Mouse (Mus musculus) midbrain, embryonic 14.5 days (tissue): ENCODE results near the gene Vdac2. TPM values are rescaled to one million over a fixed set of nuclear protein-coding genes. Genes with fewer than 3 reads are reported as not detected.

Experiments used
- ATAC-seq: fragments of 200-750 bp; cut with Nextera tagmentation; 2 replicates; pipeline ENCODE4 v1.8.0; 2017; ENCODE audit warnings: moderate number of reproducible peaks, moderate library complexity; ENCODE audit not compliant: low FRiP score, low TSS enrichment
- DNase-seq: peaks from one replicate; pipeline ENCODE4 v3.0.0-alpha.2; 2015
- H3K27ac ChIP-seq: fragments of 300-500 bp; sonication (generic); replicated peaks from 2 replicates; pipeline ENCODE4 v1.5.1; 2014; ENCODE audit warnings: mild to moderate bottlenecking, low read depth, low read length, moderate library complexity
- H3K27me3 ChIP-seq: fragments of 300-500 bp; sonication (generic); 2 replicates; pipeline ENCODE4 v1.6.1; 2014; ENCODE audit warnings: low read length, control low read depth, mixed read lengths; ENCODE audit not compliant: control insufficient read depth, insufficient read depth
- H3K36me3 ChIP-seq: fragments of 300-500 bp; sonication (generic); 2 replicates; pipeline ENCODE4 v1.6.1; 2014; ENCODE audit warnings: low read length, control low read depth; ENCODE audit not compliant: control insufficient read depth, insufficient read depth
- H3K4me1 ChIP-seq: fragments of 300-500 bp; sonication (generic); 2 replicates; pipeline ENCODE4 v1.6.1; 2014; ENCODE audit warnings: mild to moderate bottlenecking, antibody characterized with exemption, low read length, control low read depth; ENCODE audit not compliant: control insufficient read depth, insufficient read depth
- H3K4me2 ChIP-seq: fragments of 300-500 bp; sonication (generic); 2 replicates; pipeline ENCODE4 v1.6.1; 2014; ENCODE audit warnings: mild to moderate bottlenecking, low read length, moderate library complexity
- H3K4me3 ChIP-seq: fragments of 300-500 bp; sonication (generic); replicated peaks from 2 replicates; pipeline ENCODE4 v1.5.1; 2014; ENCODE audit warnings: low read depth, low read length
- H3K9ac ChIP-seq: fragments of 300-500 bp; sonication (generic); replicated peaks from 2 replicates; pipeline ENCODE4 v1.6.1; 2014; ENCODE audit warnings: mild to moderate bottlenecking, low read length, moderate library complexity
- H3K9me3 ChIP-seq: fragments of 300-500 bp; sonication (generic); 2 replicates; pipeline ENCODE4 v1.6.1; 2016; ENCODE audit warnings: low read length, control low read depth, mixed read lengths; ENCODE audit not compliant: control insufficient read depth
- WGBS: fragments of 180-500 bp; shearing (Covaris S2); extraction: QIAGEN DNeasy Blood & Tissue Kit; methylation state at CpG from one replicate; pipeline ENCODE4 v1.1.7; 2014; 5-methylcytosine and 5-hydroxymethylcytosine counted together
- polyA plus RNA-seq: library from polyadenylated mRNA; unstranded; fragments of >200 nt; fragmentation: Nextera tagmentation; extraction: Ambion mirVana; gene quantifications from 2 replicates; pipeline ENCODE4 v1.2.1, GENCODE M21; 2014

Vdac2 gene
- polyA plus RNA-seq, 1 experiment from 2014 or later = 297 TPM

DNA sequence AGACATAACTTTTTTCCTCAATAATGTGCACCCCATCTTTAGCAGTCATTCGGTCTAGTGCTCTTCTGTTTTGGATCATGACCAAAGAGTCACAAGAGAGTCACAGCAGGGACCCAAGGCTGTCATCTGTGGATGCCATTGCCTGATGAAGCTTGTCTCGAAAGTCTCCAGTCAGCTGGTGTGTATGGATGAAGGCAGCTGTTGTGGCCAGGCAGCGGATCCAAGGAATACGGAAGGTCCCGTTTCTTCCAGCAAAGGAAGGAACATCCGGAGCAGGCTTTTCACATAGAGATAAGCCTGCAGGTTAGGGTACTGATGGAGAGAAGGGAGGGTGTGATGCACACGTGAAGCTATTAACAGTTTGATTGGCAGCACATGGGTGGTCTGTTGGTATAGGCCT lies 23.4 kb upstream of the Vdac2 start:
- no peaks in the 10 kb centered on the region for H3K4me1 ChIP-seq
- WGBS = 79% methylated on average over 7 of the region's 7 CpGs
- H3K27ac ChIP-seq = no peak overlapping the region
- no peak overlapping the region for H3K4me2 ChIP-seq
- no peak overlapping the region for H3K4me3 ChIP-seq
- DNase-seq = no peak
- no peaks in the 10 kb centered on the region for H3K9me3 ChIP-seq
- no peak overlapping the region for H3K9ac ChIP-seq
- no peaks in the 10 kb centered on the region for H3K27me3 ChIP-seq
- 0 out of 2 replicates have a peak, but pooled peaks cover 9% of the 10 kb centered on the region for H3K36me3 ChIP-seq
- ATAC-seq = no peak

DNA sequence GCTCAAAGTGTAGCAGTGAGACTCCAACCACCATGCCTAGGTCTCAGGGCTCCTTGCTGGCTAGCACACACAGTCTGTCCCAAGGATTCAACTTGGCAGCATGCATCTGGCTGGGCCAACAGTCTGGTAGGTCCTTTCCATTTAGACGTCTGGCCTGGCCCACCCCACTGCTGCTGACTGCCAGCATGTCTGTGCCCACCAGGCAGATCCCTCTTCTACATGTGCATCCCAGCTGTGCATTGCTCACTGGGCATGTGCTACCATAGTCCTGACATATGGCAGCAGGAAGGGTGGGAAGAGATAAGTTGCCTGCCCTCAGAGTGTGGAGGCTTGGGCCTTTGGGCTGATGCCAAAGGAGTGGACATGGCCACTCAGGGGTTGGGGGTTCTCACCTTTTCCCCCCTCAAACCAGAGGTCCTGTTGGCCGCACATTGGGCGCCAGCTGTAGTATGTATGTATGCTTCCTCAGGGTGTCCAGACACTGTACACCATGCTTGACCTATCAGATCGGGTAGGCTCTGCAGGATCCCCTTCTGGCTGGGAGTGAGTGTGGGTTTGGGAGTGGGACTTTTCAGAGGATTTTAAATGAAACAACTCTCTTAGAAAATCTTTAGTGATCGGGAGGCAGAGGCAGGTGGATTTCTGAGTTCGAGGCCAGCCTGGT lies 22.4 kb upstream of the Vdac2 start:
- H3K9ac ChIP-seq = no peak overlapping the region
- DNase-seq (no peak), ATAC-seq (no peak)

DNA sequence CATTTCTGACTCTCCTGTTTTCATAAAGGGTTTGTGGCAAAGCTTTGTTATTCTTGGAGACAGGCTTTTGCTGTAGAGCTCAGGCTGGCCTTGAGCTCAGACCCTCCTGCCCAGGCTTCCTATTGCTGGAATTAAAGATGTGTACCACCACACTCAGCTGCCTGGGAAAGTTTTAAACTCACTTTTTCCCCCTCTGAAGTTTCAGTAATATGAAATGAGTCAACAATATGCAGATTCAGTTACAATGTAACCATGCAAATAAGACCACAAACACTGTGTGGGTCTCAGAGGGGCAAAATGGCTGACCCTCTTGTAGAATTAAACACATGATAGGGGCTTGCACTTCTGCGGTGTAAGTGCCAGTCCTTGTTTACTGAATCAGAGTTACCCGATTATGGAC lies 18.8 kb upstream of the Vdac2 start:
- Histone ChIP-seq H3K4me3 (no peak overlapping the region), H3K4me1 (no peaks in the 10 kb centered on the region), H3K9ac (no peak overlapping the region), H3K4me2 (no peak overlapping the region), H3K27ac (no peak overlapping the region), H3K36me3 (no peaks in the 10 kb centered on the region), H3K27me3 (no peaks in the 10 kb centered on the region), H3K9me3 (no peaks in the 10 kb centered on the region)
- ATAC-seq (no peak), DNase-seq (no peak)
- WGBS = 90% methylated on average over 2 of the region's 2 CpGs

More for the DNA sequence above, 22.4 kb upstream of the Vdac2 start:
- Histone ChIP-seq H3K27ac (no peak overlapping the region), H3K4me1 (no peaks in the 10 kb centered on the region), H3K9me3 (no peaks in the 10 kb centered on the region), H3K4me3 (no peak overlapping the region), H3K4me2 (no peak overlapping the region), H3K36me3 (0 out of 2 replicates have a peak, but pooled peaks cover 9% of the 10 kb centered on the region), H3K27me3 (no peaks in the 10 kb centered on the region)
- WGBS = 96% methylated on average over 6 of the region's 6 CpGs

DNA sequence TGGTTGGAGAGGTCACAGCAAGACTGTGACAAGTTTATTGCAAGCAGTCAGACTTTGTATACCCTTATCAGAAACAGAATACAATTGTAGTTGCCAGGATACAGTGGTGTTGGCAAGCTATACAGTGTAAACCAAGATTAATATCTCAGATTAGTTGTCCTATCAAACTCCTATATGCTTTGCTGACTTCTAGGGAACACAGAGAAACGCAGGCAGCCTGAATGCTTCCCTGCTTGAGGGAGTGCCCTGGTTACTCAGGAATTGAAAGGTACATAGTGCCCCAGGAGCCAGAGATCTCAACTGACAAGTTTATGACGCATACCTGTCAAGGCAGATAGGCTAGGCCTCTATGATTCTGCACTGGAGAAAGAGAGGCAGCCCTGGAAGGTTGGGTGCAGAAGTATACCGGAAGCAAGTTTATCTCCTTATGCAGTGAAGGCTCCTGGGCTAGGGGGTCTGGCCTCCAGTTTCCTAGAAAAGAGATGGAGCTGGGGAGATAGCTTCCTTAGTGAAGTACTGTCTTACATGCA lies 18.3 kb upstream of the Vdac2 start:
- Histone ChIP-seq H3K4me3 (no peak overlapping the region), H3K9ac (no peak overlapping the region), H3K4me2 (no peak overlapping the region), H3K36me3 (no peaks in the 10 kb centered on the region), H3K9me3 (no peaks in the 10 kb centered on the region), H3K27ac (no peak overlapping the region), H3K4me1 (no peaks in the 10 kb centered on the region), H3K27me3 (no peaks in the 10 kb centered on the region)
- WGBS = 90% methylated on average over 3 of the region's 3 CpGs
- no peak for ATAC-seq
- DNase-seq = no peak

DNA sequence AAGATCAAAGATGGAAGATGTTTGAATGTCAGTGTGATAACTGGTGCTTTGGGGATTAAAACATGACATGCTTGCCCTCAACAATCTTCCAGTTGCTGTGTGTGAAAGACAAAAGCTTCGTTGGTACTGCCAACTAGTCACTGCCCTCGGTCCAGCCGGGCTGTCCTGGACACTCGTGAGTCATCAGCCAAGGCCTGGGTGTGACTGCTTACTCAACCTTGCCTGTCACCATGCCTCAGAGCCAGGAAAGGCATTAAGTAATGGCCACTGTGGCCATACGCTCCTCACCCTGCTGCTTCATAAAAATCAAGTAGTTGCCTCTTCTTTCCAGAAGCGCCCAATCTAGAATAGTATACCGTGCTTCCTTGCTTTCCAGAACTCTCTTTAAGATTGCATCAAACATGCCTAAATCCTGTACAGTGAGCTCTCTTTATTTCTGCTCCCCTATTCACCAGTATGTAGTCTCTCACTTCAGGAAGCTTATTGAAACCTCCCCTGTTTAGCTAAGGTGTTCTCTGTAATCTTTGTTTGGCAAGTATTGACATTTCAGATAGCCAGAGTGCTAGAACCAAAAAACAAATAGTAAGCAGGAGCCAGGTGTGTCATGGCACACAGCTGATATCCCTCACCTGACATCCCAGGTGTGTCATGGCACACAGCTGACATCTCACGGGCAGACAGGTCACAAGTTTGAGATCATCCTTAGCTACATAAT lies 16.7 kb upstream of the Vdac2 start:
- no peak overlapping the region for H3K9ac ChIP-seq
- no peaks in the 10 kb centered on the region for H3K9me3 ChIP-seq
- no peaks in the 10 kb centered on the region for H3K4me1 ChIP-seq
- H3K4me3 ChIP-seq = no peak overlapping the region
- DNase-seq (no peak), ATAC-seq (no peak)
- no peak overlapping the region for H3K27ac ChIP-seq
- H3K27me3 ChIP-seq = no peaks in the 10 kb centered on the region
- no peaks in the 10 kb centered on the region for H3K36me3 ChIP-seq
- no peak overlapping the region for H3K4me2 ChIP-seq
- 90% methylated on average over 8 of the region's 8 CpGs for WGBS

DNA sequence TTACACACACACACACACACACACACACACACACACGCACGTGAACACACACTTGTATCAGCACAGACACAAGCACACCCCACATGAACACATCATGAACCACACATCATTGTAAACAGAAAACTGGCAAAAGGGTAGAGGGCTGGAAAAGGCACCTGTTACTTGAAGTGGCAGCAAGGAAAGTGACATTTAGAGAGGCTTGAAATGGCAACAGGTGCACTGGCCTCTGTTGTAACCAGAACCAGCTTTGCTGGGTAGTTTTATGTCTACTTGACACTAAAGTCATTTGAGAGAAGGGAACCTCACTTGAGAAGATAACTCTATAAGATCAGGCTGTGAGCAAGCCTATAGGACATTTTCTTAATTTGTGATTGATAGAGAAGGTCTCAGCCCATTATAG lies 15.6 kb upstream of the Vdac2 start:
- no peaks in the 10 kb centered on the region for H3K9me3 ChIP-seq
- no peaks in the 10 kb centered on the region for H3K4me1 ChIP-seq
- H3K27ac ChIP-seq = no peak overlapping the region
- DNase-seq = no peak
- H3K4me3 ChIP-seq = no peak overlapping the region
- H3K27me3 ChIP-seq = no peaks in the 10 kb centered on the region
- H3K9ac ChIP-seq = no peak overlapping the region
- H3K36me3 ChIP-seq = no peaks in the 10 kb centered on the region
- no peak overlapping the region for H3K4me2 ChIP-seq
- 98% methylated on average over 2 of the region's 2 CpGs for WGBS
- ATAC-seq = no peak

DNA sequence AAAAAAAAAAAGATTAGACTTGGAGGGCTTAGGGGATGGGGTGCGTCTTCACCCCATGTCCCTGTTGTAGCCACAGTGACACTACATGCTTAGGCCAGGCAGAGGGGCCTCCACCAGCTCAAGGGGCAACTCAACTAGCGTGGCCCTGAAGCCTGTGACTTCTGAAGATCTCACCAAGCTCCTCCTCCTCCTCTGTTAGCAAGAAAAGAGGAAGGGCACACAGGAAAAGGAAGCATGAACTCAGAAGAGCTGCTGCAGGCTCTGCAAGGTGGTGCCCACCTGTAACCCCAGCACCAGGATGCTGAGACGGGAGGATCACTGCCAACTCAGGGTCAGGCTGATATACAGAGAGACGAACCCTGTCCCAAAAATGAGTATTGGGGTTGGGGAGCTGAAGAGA lies 13.7 kb upstream of the Vdac2 start:
- no peak for DNase-seq
- H3K9ac ChIP-seq = no peak overlapping the region
- H3K9me3 ChIP-seq = no peaks in the 10 kb centered on the region
- H3K27me3 ChIP-seq = no peaks in the 10 kb centered on the region
- ATAC-seq = no peak
- H3K27ac ChIP-seq = no peak overlapping the region
- no peak overlapping the region for H3K4me3 ChIP-seq
- no peaks in the 10 kb centered on the region for H3K36me3 ChIP-seq
- no peaks in the 10 kb centered on the region for H3K4me1 ChIP-seq
- WGBS = 84% methylated on average over 4 of the region's 4 CpGs
- H3K4me2 ChIP-seq = no peak overlapping the region

DNA sequence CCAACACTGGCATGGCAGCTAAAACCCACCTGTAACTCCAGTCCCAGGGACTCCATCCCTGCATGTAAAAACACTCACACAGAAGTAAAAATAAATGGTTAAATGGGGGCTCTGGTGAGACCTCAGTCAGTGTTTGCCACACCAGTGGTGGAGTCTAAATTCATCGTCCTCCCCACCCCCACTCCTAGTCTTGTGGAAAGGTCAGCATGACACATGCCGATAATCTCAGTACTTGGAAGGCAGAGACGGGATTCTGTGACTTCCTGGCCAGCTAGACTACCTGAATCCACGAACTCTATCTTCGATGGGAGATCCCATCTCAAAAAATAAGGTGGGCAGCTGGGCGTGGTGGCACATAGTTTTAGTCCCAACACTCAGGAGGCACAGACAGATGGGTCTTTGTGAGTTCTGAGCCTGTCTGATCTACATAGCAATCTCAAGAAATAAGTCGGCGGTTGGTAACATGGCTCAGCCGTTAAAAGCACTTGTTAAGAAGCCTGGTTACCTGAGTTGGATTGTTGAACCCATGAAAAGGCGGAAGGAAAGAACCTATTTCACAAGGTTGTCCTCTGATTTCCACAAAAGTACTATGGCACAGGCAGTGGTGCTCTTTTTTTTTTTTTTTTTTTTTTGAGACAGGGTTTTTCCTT lies 13.2 kb upstream of the Vdac2 start:
- ATAC-seq (no peak), DNase-seq (no peak)
- WGBS = 86% methylated on average over 10 of the region's 10 CpGs
- Histone ChIP-seq H3K36me3 (no peaks in the 10 kb centered on the region), H3K27me3 (no peaks in the 10 kb centered on the region), H3K4me2 (no peak overlapping the region), H3K4me1 (no peaks in the 10 kb centered on the region), H3K9ac (no peak overlapping the region), H3K4me3 (no peak overlapping the region), H3K9me3 (no peaks in the 10 kb centered on the region), H3K27ac (no peak overlapping the region)
